Mouse (Mus musculus) large intestine, adult 2 months (tissue): ENCODE measurements around the gene Chm. TPM values are rescaled to one million over a fixed set of nuclear protein-coding genes. Genes with fewer than 3 reads are reported as not detected.
"Not testable (repeated sequence)": the region's sequence is repeated elsewhere in the genome, so short reads cannot be mapped to it uniquely, and the experiment has no call there.

Source experiments
- DNase-seq: peaks from one replicate; pipeline ENCODE4 v3.0.0-alpha.2; 2012; ENCODE audit warnings: low read depth, low spot score
- WGBS: fragments of 180-500 bp; shearing (Covaris S2); methylation state at CpG from one replicate; pipeline ENCODE4 v1.1.7; 2018; 5-methylcytosine and 5-hydroxymethylcytosine counted together
- polyA plus RNA-seq: library from polyadenylated mRNA; depleted of rRNA; stranded (reverse); fragments of >200 nt; gene quantifications from 2 replicates; pipeline ENCODE4 v1.2.3, GENCODE M21; 2012; rRNA removed

Gene Chm
- polyA plus RNA-seq: 1.2 and 1.4 TPM in 2 replicates

DNA sequence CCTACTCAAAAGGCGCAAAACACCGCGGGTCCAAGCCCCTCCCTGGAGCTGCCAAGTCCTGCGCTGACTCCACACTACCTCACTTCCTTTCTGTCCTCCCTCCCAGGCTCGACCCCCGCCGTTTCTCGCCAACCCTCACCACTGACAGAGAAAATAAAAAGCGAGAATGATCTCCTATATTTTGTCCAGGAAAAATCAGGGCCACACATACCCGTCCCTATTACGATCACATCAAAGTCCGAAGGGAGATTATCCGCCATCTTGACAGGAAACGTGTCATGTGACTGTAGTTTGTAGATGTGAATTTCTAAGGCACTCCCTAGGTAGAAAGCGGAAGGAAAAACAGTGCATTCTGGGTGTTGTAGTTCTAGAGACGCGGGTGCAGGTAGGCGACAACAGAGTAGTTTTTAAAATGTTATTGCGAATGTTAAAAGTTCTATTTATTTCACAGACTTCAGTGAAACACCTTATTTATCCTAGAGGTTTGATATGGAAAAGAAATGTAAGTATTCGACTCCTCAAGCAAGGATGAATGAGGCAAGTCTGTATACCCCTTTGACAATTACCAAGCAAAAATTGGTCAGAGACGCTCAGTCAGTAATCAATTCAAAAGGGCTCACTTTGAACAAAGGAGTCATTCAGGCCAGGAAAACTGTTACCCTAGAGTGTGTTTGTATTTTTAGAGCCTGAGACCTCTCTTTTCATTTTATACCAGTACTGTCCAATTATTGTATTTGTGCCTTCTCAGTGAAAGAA, at the start of gene Chm:
Gene Chm (minus strand): TSS at position 288 of the 756 bp plus-strand sequence.
- WGBS: 14% methylated on average over 21 of the region's 21 CpGs
- DNase-seq: peak; percentile 48

DNA sequence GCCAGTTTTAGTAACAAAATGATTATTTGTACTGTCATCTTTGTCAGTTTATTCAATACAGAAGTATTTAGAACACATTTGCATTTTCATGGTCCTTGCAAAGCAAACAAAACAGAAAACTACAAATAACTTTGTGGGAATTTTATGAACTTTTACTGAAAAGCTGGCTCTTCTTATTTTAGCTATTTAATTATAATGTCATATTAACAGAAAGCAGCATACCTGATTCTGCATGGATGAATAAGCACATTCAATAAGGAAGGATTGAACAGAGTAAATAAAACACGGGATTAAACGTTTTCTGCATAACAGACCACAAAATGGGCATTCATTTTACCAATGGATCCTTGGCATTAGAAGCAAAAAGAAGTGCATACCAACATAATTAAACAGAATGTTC, 8.6 kb upstream of the Chm start:
- WGBS: 33% methylated on average over 2 of the region's 2 CpGs
- no peak for DNase-seq

DNA sequence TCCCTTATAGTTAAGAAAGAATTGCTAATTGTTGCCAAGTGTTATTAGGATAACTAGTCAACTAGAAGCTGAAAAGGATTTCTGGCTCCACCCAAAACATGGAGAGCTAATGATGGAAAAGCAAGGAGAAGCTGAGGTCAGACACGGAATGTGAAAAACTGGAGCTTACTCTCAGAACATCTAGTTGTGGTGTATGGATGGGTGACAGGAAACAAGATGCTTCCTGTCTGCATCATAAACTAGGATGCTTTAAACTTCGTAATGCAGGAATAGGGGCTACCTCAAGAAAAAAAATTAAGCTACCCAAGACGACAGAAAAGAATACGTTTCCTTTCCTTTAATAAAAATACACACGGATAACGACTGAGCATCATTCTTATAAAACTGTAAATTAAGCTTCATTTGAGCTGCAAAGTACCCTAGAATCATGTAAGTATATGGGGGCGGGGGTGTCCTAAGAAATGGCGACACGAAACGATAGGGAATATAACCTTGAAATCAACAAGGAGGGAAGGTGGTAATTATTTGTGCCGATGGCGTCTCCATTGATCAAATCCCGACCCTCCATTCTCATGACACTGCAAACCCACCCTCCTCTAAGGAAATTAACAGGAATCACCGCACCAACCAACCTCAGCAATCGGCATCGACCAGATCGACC, 618 bp downstream of the Chm start:
- no peak for DNase-seq
- 12% methylated on average over 17 of the region's 17 CpGs for WGBS

DNA sequence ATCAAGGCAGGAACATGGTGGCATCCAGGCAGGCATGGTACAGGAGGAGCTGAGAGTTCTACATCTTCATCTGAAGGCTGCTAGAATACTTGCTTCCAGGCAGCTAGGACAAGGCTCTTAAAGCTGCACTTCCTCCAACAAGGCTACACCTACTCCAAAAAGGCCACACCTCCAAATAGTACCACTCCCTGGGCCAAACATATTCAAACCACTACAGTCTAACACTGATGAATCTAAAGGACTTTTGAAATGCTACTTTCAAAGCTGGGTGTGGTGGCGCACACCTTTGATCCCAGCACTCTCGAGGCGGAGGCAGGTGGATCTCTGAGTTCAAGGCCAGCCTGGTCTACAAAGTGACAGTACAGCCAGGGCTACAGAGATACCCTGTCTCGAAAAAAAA, 4.5 kb downstream of the Chm start:
- WGBS: 76% methylated on average over 4 of the region's 4 CpGs
- DNase-seq: not testable (repeated sequence)

DNA sequence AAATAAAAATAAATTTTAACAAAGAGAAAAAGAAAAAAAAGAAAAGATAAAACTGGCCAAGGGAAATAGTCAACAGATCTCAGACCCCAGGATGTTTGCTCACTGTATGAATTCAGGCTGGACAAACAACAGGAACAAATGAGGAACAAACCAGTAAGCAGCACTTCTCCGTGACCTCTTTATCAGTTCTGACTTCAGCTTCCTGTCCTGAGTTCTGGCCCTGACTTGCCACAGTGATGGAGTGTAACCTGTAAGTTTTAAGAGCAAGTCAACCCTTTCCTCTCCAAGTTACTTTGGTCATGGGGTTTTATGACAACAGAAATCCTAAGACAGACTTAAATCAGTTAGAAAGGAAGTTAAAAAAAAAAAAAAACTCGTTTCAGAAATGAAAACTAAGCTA, 12.6 kb downstream of the Chm start:
- WGBS: 54% methylated on average over 2 of the region's 2 CpGs
- DNase-seq: no peak

DNA sequence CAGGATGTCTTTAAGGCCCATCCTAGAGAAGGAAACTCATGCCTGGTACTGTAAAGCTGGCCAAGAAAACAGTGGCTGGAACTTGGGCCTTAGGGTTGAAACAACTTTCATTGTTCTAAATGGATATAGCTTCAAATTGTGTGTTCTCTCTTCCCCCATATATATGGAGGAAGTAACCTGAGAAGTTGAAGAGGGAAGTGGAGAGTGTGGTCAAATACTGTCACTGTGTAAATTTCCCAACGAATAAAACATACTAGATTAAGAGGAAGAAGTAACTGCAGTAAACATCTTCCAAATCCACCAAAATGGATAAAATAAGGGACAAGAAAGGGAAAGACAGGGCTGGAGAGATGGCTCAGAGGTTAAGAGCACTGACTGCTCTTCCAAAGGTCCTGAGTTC, 13.0 kb downstream of the Chm start:
- WGBS: 31% methylated on average over 1 of the region's 1 CpGs
- DNase-seq: no peak

DNA sequence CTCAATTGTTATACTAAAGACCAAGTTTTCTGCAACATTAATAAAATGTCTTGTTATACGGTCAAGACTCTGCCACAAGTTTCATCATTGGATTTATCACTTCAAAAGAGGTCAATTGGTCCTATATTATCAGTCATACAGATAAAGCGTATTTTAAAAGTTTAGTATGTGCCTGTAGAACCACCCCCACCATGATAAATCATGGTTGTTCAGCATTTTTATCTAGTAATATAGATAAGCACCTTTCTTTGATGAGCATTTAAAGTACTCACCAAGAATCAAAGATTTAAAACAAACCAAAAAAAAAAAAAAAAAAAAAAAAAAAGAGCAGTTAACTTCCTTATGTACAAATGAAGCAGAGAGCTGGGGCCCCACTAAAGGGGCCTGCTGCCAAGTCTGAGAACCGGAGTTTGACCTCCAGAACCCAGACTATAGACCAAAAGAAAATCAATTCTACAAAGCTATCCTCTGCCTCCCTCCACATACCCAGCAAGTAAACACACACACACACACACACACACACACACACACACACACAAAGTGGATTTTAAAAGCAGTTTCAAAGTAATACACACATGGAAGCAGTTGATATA, 25.0 kb downstream of the Chm start:
- DNase-seq: no peak

DNA sequence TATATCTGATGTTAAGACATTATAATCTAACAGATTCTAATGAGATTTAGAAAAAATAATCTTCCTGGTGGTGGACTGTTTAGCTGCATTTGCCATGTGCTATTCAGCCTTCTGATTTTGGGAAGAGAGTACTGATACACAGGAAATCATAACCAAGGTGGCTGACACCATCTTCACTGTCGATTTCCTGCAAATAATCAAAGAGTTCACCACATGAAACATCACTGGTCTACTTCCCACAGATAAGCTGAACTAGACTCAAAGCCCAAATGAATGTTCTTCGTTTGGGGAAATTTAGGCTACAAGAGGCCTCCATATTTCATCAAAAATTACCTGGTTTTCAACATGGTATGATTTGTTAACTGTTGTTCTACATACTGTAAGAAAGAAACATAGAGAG, 101.1 kb downstream of the Chm start:
- no peak for DNase-seq
- 67% methylated on average over 2 of the region's 2 CpGs for WGBS

More for the DNA sequence above, 25.0 kb downstream of the Chm start:
- WGBS: 31% methylated on average over 3 of the region's 3 CpGs

DNA sequence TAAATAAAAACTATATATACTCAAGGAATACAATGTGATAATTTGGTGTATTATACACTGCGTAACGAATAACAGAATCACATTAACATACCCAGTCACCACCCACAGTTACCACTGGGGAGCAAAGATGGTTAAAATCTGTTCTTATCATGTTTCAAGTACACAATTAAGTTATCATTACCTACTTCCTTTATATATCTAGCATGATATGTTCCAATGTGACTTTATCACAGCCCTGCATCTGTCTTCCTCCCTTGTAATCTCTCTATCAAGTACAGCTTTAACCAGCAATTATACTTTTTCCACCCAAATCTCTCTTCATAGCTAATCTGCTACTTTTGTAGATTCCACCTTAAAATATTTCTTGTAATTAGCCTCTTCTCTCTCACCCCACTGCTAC, 109.3 kb downstream of the Chm start:
- DNase-seq: no peak
- WGBS: 100% methylated on average over 2 of the region's 2 CpGs

DNA sequence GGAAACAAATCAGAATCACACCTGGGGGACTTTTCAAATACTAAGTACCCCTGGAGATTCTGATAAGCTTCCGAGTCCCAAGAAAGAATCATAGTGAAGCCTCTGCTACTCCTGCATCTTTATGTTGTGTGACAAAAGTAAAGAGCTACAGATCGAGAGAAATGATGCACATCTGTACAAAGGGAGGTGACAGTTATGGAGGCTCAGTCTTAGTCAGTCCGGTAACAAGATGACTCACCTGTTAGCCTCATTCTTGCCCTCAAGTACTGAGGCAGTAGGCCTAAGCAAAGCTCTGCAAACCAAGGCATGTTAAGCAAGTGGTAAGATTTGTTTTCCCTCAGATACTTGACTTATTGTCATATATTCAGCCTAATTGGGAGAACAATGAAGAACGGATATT, 110.5 kb downstream of the Chm start:
- WGBS: 78% methylated on average over 4 of the region's 4 CpGs
- no peak for DNase-seq

DNA sequence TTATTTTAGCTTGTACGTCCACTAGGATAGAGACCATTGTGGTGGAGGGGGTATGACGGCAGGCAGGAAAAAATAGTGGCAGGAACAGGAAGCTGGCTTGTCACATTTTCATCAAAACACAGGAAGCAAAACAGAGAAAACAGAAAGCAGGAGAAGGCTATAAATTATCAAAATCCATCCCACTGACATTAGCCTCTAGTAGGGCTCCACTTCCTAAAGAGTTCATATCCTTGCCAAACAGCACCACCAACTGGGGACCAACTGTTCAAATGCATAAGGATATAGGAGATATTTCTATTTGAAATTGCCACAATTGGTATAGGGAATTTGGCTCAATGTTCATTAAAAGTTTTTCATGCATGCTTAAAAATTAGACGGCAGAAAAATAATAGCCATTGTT, 181.7 kb downstream of the Chm start:
- whole genome bisulfite sequencing: 76% methylated on average over 3 of the region's 3 CpGs

DNA sequence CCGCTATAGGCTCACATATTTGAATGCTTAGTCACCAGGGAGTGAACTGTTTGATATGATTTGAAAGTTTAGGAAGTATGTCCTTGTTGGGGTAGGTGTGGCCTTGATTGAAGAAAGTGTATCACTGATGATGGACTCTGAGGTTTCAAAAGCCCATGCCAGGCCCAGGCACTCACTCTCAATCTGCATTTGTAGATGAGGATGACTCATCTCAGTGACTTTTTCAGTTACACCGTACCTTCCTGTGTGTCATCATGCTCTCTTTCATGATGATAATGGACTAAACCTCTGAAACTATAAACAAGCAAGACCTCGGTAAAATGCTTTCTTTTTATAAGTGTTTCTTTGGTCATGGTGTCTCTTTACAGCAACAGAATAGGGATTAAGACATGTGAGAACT, 183.1 kb downstream of the Chm start:
- WGBS: 62% methylated on average over 3 of the region's 3 CpGs
- DNase-seq: no peak

More for the DNA sequence above, 181.7 kb downstream of the Chm start:
- DNase-seq: no peak

Other genes starting within 250 kb of the Chm start
- gene Dach2, start 112.0 kb upstream of the Chm start, polyA plus RNA-seq: 0.16 TPM in 2 replicates